Mouse (Mus musculus) embryonic facial prominence, embryonic 11.5 days (tissue): Measurements from ENCODE around the gene Rxfp4. TPM values are rescaled to one million over a fixed set of nuclear protein-coding genes. Genes with fewer than 3 reads are reported as not detected.

Experiments
- ATAC-seq: fragments of 200-750 bp; cut with Nextera tagmentation; replicated peaks from 2 replicates; pipeline ENCODE4 v1.8.0; 2017; ENCODE audit warnings: low read depth; ENCODE audit not compliant: insufficient number of reproducible peaks, low FRiP score, low TSS enrichment
- DNase-seq: peaks from one replicate; pipeline ENCODE4 v3.0.0-alpha.2; 2015; ENCODE audit warnings: low spot score
- H3K27ac ChIP-seq: fragments of 300-500 bp; sonication (generic); replicated peaks from 2 replicates; pipeline ENCODE4 v1.5.1; 2014; ENCODE audit warnings: mild to moderate bottlenecking, low read depth, low read length, control low read depth
- H3K27me3 ChIP-seq: fragments of 300-500 bp; sonication (generic); 2 replicates; pipeline ENCODE4 v1.6.1; 2014; ENCODE audit warnings: mild to moderate bottlenecking, low read length, moderate library complexity, mixed read lengths; ENCODE audit not compliant: control insufficient read depth, insufficient read depth
- H3K36me3 ChIP-seq: fragments of 300-500 bp; sonication (generic); replicated peaks from 2 replicates; pipeline ENCODE4 v1.6.1; 2014; ENCODE audit warnings: low read depth, mild to moderate bottlenecking, low read length, moderate library complexity, mixed read lengths; ENCODE audit not compliant: control insufficient read depth, insufficient read depth
- H3K4me1 ChIP-seq: fragments of 300-500 bp; sonication (generic); 2 replicates; pipeline ENCODE4 v1.6.1; 2014; ENCODE audit warnings: low read length, mixed read lengths; ENCODE audit not compliant: control insufficient read depth, insufficient read depth
- H3K4me2 ChIP-seq: fragments of 300-500 bp; sonication (generic); 2 replicates; pipeline ENCODE4 v1.6.1; 2014; ENCODE audit warnings: low read depth, mild to moderate bottlenecking, control low read depth, low read length, moderate library complexity
- H3K4me3 ChIP-seq: fragments of 300-500 bp; sonication (generic); 2 replicates; pipeline ENCODE4 v1.5.1; 2014; ENCODE audit warnings: low read depth, low read length, control low read depth
- H3K9ac ChIP-seq: fragments of 300-500 bp; sonication (generic); replicated peaks from 2 replicates; pipeline ENCODE4 v1.6.1; 2014; ENCODE audit warnings: mild to moderate bottlenecking, control low read depth, low read length
- H3K9me3 ChIP-seq: fragments of 300-500 bp; sonication (generic); replicated peaks from 2 replicates; pipeline ENCODE4 v1.6.1; 2016; ENCODE audit warnings: mild to moderate bottlenecking, low read length, inconsistent platforms, mixed read lengths; ENCODE audit not compliant: control insufficient read depth
- WGBS: fragments of 180-500 bp; shearing (Covaris S2); extraction: QIAGEN DNeasy Blood & Tissue Kit; methylation state at CpG from one replicate; pipeline ENCODE4 v1.1.7; 2014; 5-methylcytosine and 5-hydroxymethylcytosine counted together
- polyA plus RNA-seq: library from polyadenylated mRNA; unstranded; fragments of >200 nt; fragmentation: Nextera tagmentation; extraction: Ambion mirVana; gene quantifications from 2 replicates; pipeline ENCODE4 v1.2.1, GENCODE M21; 2014

Rxfp4 gene
- polyA plus RNA-seq, 1 experiment from 2014 or later, result not detected

DNA sequence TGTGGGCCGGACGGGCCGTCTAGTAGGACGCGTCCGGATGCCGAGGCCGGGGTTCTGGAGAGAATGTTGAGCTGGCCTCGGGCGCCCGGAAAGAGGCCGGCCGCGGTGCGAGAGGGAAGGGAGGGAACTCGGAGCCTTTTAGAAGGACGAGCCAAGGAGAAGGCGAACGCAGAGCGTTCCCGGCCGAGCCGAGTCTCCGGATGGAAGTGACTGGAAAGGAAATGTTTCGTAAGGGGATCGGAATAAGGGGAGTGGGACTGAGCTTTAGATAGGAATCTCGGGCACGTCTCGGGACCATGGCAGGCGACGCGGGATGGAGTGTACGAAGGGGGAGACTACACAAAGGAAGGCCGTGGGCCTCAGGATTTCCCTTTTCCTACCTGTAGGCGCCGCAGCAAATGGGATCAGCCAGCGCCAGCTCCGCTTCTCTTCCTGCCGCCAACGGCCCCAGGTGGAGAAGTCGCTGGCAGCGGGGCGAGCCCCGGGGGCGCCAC lies 33.1 kb upstream of the Rxfp4 start:
- H3K4me3 ChIP-seq, result peak overlapping the region; percentile 100
- peak overlapping the region; percentile 94 for H3K9ac ChIP-seq
- no peaks in the 10 kb centered on the region for H3K27me3 ChIP-seq
- ATAC-seq (peak; percentile 68), DNase-seq (peak; percentile 70)
- peaks cover 3% of the 10 kb centered on the region; the same call in 1 of the 2 replicates for H3K4me1 ChIP-seq
- H3K4me2 ChIP-seq, result peak overlapping the region; percentile 84
- under 1% methylated on average over 45 of the region's 45 CpGs for WGBS
- peak overlapping the region; percentile 78 for H3K27ac ChIP-seq
- peaks cover 11% of the 10 kb centered on the region for H3K36me3 ChIP-seq
- H3K9me3 ChIP-seq, result no peaks in the 10 kb centered on the region

DNA sequence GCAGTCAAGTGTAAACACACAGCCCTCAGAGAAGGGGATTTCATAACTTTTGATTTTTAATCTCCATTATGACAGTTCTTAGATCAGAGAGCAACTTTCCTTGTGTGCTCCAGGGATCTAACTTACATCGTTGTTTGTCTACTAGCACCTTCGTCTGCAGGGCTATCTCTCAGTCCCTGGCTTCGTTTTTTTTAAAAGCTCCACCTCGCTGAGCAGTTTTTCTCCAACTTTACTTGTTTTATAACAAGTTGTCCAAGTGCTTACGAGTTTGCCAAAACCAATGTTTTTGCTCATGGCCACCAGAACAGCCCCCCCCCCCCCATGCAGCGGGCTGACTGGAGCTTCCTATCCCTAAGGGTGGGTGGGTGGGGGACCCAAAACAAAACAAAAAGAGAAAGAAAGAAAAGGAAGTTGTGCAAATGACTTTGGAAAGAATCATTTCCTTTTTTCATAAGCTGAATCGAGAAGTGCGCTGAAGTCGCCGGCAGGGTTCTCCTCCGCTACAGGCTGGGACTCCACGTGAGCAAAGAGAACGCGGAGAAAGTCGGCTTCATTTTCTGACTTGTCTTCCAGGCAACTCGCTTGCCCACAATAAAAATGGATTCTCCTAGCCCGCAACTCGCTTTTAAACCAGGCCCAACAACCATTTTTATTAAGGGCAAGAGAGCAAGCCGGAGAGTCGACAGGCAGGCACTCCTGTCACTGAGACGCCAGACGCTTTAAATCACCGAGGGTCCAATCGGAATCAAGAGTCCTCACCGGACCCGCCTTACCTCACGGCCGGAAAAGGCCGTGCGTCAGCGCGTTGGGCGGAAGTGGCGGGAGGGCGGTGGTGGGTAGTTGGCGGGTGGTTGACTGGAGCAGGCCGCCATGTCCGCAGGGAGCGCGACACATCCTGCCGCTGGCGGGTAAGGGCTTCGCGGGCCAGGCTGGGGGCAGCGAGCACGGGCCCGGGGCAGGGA lies 32.3 kb upstream of the Rxfp4 start, which contains the start of gene Khdc4:
Gene Khdc4 (plus strand): TSS at position 824 of the 962 bp plus-strand sequence.
- Histone ChIP-seq H3K9me3 (no peaks in the 10 kb centered on the region), H3K4me3 (peak within 1 kb of the TSS; percentile 100), H3K36me3 (peaks cover 3% of the 10 kb centered on the region), H3K4me1 (peaks cover 3% of the 10 kb centered on the region; the same call in 1 of the 2 replicates), H3K4me2 (peak within 1 kb of the TSS; percentile 84), H3K9ac (peak within 1 kb of the TSS; percentile 94), H3K27ac (peak within 1 kb of the TSS; percentile 78), H3K27me3 (no peaks in the 10 kb centered on the region)
- WGBS, result under 1% methylated on average over 47 of the region's 47 CpGs
- DNase-seq (peak; percentile 99), ATAC-seq (peak; percentile 99)

DNA sequence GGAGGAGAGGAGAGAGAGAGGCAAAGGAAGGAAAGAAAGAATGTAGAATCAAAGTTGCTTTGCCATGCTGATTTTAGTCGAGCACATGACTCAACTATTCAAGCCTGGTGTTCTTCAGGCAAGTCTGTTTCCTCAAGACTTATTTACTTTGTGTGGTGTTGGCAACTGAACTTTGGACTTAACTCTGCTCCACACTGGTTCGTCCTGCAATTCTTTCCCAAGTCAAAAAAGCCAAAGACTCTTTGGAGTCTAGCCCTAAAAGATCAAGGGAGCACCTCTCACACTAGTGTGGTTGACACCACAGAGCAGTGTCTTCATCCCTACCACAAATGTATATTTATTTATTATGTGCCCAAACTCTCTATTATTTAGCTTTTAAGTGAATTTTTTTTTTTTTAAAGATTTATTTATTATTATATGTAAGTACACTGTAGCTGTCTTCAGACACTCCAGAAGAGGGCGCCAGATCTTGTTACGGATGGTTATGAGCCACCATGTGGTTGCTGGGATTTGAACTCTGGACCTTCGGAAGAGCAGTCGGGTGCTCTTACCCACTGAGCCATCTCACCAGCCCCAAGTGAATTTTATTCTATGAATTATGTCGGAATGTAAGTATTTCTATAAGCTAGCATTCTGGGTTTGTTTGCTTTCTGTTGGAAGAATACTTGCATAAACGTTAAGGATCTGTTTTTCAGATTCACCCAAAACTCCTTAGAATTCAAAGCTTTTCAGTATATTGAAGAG lies 31.5 kb upstream of the Rxfp4 start:
- Histone ChIP-seq H3K27me3 (no peaks in the 10 kb centered on the region), H3K4me1 (peaks cover 3% of the 10 kb centered on the region; the same call in 1 of the 2 replicates), H3K27ac (no peak overlapping the region), H3K9me3 (no peaks in the 10 kb centered on the region), H3K4me2 (peak overlapping the region; percentile 60; the same call in 1 of the 2 replicates), H3K9ac (no peak overlapping the region), H3K4me3 (peak overlapping the region; percentile 100; the same call in 1 of the 2 replicates), H3K36me3 (no peaks in the 10 kb centered on the region; the same call in 1 of the 2 replicates)
- DNase-seq (no peak), ATAC-seq (no peak)
- WGBS, result 63% methylated on average over 8 of the region's 8 CpGs

DNA sequence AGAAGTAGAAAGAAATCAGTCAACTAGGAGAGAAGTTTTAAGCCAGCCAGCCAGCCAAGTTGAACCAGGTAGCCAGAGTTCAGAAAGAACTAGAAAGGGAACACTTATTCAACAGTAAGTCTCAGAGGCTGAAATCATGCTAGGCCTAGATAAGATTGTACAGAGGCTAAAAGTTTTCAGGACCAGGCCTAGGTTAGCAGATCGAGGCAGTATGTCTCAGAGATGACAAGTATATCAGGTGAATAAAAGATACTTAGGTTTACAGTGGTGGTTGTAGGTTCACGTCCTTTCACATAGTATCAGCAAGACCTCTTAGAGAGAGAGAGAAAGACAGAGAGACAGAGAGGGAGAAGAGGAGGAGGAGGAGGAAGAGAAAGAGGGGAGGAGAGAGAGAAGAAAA lies 30.9 kb upstream of the Rxfp4 start:
- no peak for ATAC-seq
- H3K27me3 ChIP-seq, result no peaks in the 10 kb centered on the region
- no peak overlapping the region for H3K27ac ChIP-seq
- no peak for DNase-seq
- no peak overlapping the region for H3K4me3 ChIP-seq
- WGBS, result 91% methylated on average over 2 of the region's 2 CpGs
- H3K36me3 ChIP-seq, result no peaks in the 10 kb centered on the region; the same call in 1 of the 2 replicates
- H3K9ac ChIP-seq, result no peak overlapping the region
- peaks cover 3% of the 10 kb centered on the region; the same call in 1 of the 2 replicates for H3K4me1 ChIP-seq
- H3K4me2 ChIP-seq, result no peak overlapping the region
- no peaks in the 10 kb centered on the region for H3K9me3 ChIP-seq

DNA sequence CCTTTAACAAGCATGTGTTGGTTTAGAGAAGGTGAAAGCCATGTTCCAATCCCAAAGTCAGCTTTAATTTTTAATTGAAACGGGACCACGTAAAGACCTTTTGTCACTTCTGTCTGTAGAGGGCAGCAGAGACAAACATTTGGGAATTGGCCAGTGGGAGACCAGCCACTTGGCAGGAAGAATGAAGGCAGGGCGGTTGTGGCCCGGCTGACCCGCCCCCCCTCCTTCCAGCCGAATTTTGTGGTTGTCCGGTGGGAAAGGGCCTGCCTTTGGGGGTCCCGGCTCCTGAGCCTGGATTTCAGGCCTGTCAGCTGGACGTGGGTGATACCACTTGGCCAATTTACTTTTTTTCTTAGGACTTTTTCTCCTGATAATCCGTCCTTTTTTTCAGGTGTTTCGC lies 24.5 kb upstream of the Rxfp4 start:
- 12% methylated on average over 11 of the region's 11 CpGs for WGBS
- Histone ChIP-seq H3K9me3 (no peaks in the 10 kb centered on the region), H3K27ac (no peak overlapping the region), H3K4me3 (0 out of 2 replicates have a peak overlapping the region, but pooled peaks have one; percentile 11), H3K9ac (peak overlapping the region; percentile 50), H3K4me1 (no peaks in the 10 kb centered on the region), H3K27me3 (no peaks in the 10 kb centered on the region), H3K36me3 (no peaks in the 10 kb centered on the region), H3K4me2 (peak overlapping the region; percentile 36)
- DNase-seq (peak; percentile 96), ATAC-seq (no peak)

DNA sequence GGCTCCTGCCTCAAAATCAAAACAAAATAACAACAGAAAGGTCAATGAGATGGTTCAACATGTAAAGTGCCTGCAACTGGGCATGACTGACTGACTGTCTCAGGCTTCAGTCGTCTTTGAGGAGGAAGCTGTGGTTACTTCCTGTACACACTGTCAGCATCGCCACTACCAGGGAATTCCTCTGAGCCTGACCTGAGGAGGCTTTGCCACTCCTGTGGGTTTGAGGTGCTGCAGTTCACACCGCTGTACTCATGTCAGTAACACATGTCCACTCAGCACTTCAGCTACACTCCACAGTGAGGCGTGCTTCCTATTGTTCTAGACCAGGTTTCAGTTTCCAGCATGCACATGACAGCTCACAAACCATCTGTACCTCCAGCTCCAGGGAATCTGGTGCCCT lies 11.2 kb upstream of the Rxfp4 start:
- DNase-seq (no peak), ATAC-seq (no peak)
- no peak overlapping the region for H3K9ac ChIP-seq
- no peak overlapping the region for H3K4me3 ChIP-seq
- H3K4me1 ChIP-seq, result no peaks in the 10 kb centered on the region
- no peaks in the 10 kb centered on the region for H3K27me3 ChIP-seq
- H3K36me3 ChIP-seq, result no peaks in the 10 kb centered on the region
- H3K9me3 ChIP-seq, result no peaks in the 10 kb centered on the region
- H3K27ac ChIP-seq, result no peak overlapping the region
- no peak overlapping the region for H3K4me2 ChIP-seq
- WGBS, result 76% methylated on average over 4 of the region's 4 CpGs

DNA sequence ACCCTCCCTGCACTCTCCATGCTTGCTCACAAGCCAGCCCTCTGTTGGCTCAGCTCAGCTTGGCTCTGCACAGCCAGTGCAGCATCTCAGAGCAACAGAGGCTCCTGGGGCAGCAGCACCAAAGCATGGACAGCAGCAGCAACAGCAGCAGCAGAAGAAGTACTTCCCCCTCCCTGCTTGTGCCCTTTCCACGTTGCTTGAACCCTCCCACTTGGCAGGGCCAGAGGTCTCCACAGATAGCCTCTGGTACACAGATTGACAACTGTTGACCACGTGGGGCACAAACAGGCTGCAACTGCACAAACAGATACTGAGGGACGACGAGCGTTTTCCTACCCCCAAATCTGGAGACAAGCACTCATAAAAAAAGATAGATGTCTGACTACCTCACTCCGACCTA lies 6.9 kb upstream of the Rxfp4 start:
- Histone ChIP-seq H3K9me3 (no peaks in the 10 kb centered on the region), H3K4me3 (no peak overlapping the region), H3K27me3 (no peaks in the 10 kb centered on the region), H3K27ac (no peak overlapping the region), H3K36me3 (no peaks in the 10 kb centered on the region), H3K9ac (no peak overlapping the region), H3K4me2 (no peak overlapping the region), H3K4me1 (no peaks in the 10 kb centered on the region)
- DNase-seq, result no peak
- WGBS, result 49% methylated on average over 6 of the region's 6 CpGs
- ATAC-seq, result no peak
